Mouse (Mus musculus) right cerebral cortex, postnatal 25 days (tissue): Measurements from ENCODE around the gene Ndst2.
A peak's percentile ranks its signal among the peaks of the same experiment; 100 is the strongest.

ENCODE experiments used
- DNase-seq: peaks from one replicate; pipeline ENCODE4 v3.0.0; 2022

Ndst2 gene

DNA sequence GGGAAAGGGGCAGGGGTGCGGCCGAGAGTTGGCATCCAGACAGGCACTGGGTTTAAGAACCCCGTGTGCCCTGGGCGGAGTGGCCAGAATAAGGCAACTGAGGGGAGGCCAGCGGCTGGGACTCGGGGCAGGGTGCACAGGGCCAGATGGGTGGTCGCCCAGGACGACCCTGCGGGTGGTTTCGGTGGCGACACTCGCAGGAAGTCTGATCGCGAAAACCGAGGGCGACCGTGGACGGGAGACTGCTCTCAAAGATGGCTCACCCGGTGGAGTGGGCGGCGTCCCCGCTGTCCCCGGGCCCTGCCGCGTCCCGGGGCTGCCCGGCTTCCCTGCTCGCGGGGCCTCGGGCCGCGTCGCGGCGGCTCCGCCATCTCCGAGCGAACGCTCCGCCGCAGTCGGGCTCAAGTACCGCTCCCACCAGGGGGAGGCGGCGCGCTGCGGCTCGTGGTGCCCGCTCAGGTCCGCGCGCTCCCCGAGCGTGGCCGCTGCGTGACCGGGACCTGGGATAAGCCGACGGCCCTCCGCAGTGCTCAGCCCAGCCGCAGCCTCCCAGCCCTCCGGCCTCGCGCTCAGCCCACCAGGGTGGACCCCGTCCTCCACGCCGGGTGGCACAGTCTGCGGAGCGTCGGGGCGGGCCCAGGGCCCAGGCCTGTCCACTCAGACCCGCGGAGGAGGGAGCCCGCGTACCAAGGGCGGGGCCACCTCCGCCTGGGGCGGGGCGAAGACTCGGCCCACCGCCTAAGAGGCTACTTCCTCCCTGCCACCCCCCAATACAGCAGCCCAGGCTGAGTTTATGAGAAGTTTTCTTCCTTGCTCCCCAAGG lies at the start of gene Ndst2:
Gene Ndst2, minus strand, starts transcription at position 611 of the 823 bp plus-strand sequence.
- peak; percentile 89 for DNase-seq

DNA sequence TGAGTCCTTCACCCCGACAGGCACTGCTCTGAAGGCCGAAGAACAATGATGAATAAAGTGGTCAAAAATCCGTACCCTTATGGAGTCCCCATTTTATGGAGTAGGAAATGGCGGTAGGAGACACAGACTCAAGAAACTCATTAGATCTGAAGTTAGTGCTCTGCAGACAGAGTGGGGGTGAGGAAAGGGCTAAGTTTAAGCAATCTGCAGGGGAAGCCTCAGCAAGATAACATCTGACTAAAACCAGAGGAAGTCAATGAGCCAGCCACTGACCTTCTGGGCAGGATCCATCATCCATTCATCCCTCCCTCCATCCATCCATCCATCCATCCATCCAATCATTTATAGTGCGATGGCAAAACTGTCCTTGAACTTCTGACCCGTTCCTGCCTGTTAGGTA lies 49.2 kb upstream of the Ndst2 start:
- no peak for DNase-seq

DNA sequence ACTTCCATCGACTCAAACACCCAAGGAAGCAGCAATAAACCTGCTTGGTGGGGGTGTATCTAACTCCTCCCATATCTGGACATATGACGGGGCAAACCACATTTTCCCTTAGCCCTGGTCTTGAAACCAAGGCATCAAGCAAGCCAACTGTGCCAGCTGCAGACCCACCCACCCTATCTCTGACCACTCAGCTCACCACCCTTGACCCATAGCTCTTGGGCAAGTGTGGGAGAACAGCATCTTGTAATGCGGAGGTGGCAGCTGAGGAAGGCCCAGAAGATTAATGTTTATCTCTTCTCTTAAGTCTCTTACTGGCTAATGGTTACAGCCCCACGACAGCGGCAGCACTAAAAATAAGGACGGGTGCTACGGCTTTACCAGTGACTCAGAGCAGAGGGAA lies 48.5 kb upstream of the Ndst2 start:
- DNase-seq: no peak

DNA sequence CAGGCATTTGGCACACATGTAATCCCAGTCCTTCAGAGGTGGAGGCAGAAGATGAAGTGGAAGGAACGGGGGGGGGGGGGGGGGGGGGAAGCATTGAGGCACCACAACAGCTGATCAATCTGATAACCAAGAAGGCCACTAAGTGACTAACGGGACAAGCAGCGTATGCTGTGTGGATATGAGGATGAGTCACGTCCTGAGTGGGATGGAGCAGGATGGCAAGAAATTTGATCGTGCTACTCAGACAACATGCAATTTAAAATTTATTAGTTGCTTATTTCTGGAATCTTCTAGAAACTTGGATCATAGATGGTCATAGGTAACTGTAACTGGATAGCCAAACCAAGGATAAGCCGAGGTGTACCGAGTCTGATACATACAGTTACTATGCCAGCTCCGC lies 45.9 kb upstream of the Ndst2 start:
- no peak for DNase-seq

DNA sequence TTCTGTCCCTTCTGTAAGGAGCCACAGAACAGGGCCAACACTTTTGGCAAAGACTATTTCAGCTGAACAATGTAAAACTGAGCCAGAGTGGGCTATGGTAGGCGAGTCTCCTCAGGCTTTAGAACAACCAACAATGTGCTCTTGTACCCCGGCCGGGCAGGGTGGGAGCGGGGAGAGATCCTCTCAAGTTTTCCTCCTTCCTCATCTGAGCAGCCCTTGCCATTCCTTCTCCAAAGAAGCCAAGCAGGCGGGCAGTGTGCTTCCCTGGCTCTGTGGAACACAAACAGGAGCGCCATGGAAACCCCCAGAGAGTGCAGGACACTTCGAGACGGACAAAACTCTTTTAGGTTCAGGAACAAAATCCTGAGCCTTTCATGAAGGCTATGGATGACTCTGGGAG lies 44.1 kb upstream of the Ndst2 start:
- DNase-seq: no peak

DNA sequence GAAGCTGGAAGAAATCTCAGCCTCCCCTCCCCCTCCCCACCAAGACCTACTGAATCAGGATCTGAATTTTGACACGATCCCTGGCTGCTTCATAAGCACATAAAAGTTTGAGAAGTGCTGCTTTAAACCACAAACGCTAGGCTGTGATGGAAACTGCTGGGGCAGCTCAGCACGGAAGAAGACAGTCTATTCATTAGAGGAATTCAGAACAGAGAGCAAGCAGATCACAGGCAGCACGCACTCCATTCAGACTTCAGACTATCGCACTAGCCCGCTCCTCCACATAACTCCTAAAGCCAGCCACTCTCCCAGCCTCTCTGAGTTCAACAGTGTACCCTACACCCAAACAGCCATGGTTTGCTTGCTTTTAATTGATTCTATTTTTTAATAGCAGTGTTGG lies 41.3 kb upstream of the Ndst2 start:
- no peak for DNase-seq

DNA sequence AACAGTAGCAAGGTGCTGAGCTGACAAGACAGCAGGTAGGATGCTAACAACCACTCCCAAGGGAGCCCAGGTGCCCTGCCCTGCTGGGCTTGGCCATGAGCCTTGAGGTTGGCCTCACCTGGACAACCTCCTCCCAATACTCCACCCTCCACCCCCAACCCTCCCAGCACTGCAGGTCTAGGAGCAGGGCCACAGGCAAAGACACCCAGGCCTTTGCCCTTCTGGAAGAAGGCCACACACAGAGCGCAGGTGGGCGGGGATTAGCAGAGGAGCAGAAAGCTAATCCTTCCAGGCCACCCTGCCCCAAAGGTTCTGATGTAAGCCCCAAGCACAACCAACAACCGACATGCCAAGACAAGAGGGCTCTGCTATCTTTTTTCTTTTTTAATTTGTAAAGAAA lies 39.0 kb upstream of the Ndst2 start:
- DNase-seq: no peak

DNA sequence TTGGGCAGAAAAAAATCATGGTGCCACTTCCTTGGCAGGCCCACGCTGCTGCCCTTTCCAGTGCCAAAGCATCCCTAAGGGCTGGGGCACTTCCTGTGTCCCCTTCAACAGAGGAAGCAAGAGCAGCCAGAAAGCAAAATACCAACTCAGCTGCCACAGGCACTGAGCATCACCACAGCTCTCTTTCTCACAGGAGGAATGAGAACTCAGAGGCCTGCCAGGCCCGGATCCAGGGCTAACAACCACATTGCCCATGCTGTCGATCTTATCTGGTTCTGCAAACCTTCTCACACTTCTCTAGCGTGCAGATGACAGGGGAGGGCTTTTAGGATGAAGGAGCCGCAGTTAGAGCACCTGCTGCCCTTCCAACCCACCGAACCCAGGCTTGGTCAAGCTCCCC lies 38.4 kb upstream of the Ndst2 start:
- no peak for DNase-seq

DNA sequence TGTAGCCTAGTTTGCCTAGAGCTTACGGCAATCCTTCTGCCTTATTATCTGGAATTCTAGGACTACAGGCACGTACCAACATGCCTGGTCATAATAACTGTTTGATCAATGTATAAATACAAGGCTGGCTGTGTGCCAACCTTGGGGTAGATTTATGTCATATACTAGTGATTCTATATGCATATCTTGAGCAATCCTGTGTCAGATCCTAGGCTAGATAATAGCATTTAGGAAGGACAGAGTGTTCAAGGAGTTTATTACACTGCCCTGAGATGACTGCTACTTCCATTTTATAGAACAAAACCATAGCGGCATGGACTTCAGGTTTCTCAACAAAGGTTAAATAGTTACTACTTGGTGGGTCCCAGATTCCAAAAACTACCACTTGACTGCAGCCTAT lies 37.6 kb upstream of the Ndst2 start:
- DNase-seq: no peak

DNA sequence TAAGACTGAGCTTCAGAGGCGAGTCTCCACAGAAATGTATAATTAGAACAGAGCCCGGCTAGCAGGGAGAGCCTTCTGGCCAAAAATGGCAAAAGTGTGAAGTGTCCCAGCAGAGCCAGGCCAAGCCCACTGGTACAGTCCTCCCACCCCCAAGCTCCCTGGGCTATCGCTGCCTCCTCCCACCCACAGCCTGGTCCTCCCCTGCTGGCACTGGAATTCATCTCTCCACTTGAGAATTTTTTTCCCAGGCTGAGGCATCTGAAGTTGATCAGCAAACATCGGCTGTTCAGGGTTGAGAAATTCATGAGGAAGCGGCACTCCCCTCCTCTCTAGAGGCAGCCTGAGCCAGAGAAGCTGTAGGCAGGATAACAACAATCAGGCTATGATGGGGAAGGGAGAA lies 34.2 kb upstream of the Ndst2 start:
- DNase-seq: peak; percentile 29

DNA sequence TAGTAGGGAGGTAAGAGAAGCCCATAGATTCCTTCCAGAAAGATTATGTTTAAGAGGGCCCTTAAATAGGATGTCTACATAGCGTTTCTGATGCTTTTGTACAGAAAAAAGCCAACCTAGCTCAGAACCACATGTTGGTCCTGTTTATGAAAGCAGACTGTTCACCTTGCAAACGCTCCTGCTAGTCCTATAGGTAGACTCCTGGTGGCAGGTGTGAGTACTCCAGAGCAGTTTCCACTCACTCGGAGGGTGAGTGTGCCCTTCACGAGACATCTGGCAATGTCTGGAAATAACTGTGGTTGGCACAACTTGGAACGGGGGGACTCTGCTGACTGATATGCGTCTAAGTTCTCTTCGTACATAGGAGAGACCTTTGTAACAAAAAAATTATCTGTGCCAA lies 33.6 kb upstream of the Ndst2 start:
- no peak for DNase-seq

DNA sequence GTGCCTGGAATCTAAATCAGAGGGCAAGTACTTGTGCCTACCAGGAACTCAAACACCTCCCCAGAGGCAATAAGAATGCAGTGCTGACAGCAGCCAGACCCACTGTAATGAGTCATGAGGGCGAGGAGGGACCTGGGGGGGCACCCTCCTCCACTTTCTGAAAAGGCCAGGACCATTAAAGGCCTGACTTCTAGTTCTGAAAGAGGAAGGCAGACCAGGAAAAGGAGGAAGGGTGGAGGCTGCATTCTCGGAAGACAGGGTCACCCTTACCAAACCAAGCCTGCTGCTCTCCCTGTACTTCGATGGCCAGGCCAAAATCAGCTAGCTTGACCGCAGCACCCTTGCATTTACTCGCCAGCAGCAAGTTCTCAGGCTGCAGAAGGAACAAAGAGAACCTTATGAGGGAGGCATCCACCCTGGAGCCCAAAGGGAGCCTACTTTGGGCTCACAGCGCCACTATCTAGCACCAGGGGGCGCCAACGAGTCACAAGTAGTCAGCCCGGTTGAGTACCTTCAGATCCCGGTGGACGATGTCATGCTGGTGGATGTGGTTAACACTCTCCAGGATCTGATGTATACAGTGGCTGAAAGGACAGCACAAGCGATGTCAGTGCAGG lies 31.4 kb upstream of the Ndst2 start:
- peak; percentile 84 for DNase-seq

DNA sequence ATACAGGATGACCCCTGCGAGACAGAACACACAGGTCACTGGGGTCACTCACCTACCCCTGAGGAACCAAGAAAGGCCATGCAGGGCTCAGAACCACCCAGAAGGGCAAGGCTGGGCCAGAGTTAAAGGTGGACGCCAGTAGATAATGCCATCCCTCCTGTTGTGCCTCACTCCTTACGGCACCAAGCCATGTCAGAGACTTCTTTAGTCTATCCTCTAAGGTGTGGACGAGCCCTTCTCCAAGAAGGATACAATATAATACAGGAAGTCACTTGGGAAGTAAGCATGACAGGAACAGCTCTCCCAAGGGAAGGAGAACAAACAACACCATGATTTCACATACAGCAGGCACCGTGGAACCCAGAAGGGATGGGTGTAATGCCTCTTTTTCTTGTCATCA lies 30.6 kb upstream of the Ndst2 start:
- no peak for DNase-seq

DNA sequence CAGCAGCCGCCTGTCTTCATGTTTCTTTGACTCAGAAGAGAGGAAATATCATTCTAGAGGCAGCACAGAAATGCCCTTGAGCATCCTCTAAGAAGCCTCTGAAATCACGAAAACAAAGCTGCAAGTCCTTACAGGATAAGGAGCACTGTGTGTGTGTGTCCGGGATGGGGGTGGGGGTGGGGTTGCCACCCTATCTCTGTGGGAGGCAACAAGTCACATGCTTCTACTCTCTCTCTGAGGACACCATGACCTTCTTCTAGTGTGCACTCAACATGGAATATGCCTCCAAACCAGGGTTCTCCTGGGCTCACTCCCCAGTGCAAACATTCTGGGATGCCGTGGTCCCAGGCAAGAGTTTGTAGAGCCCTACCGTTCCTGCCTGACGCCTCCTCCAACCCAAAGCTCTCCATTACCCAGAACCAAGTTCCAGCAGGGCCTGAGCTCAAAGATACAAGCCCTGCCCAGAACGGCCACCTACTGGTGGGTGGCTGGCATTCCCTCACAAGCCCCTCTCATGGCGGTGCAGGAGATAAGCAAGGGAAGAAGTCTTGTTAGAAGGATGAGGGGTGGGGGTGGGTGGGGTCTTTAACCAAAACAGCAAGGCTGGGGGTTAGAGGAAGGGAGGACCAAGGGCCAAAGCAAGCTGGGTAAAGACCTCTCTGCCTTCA lies 24.5 kb upstream of the Ndst2 start:
- no peak for DNase-seq

DNA sequence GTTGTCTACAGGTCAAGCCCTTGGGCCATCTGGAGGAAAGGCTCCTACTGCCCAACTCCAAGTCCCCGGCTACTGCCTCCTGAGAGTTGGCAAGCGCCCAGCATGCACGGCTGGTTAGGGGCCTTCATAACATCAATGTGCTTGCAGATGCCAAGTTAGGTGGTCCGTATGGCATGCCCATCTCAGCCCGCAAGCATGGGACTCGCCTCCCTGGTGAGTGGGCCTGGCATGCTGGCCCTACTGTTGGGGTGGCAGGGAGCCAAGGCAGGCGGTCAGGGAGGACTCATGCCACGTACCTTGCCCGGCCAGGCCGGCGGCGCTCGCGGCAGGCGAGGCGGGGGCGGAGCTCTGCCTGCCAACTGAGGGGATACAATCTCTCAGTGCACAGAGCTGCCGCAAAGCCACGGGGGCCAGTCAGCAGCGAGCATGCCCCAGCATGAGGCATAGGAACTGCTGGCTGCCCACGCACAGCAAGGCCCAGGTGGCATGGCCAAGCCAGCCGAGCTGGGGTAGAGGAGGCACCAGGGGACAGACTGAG lies 23.1 kb upstream of the Ndst2 start:
- DNase-seq: no peak

DNA sequence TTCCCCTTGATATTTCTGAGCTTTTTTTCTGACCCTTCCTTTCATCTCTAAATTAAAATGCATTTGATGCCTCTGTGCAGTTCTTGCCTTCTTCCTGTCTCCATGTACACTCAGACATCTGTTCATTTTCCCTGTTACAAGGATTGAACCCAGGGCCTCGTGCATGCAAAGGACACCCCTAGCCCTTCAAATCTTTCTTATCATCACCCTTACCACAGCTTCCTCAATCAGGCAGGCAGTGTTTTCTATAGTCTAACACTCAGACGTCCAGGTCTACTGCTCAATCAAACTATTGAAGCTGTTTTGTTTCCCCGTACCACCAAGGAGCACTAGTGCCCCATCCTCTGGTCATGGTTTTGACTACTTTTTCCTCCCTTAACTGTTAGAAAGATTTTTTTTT lies 19.4 kb upstream of the Ndst2 start:
- no peak for DNase-seq

DNA sequence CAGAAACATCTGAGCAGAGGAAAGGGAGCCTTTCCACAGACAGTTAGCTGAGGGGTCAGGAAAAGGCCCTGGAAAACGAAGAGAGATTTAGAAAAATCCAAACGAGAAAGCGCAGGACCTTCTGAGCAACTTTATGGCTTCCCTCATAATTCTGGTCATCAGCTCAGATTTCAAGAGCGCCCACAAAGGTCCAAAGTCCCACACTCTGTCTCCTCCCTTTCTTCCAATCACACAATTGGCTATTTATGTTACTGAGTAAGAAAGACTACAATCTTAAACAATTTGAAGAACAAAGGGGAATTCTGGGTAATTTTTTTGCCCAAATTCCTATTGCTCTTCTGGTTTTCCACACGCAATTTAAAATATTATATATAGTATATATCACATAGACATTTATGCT lies 16.1 kb upstream of the Ndst2 start:
- DNase-seq: no peak

DNA sequence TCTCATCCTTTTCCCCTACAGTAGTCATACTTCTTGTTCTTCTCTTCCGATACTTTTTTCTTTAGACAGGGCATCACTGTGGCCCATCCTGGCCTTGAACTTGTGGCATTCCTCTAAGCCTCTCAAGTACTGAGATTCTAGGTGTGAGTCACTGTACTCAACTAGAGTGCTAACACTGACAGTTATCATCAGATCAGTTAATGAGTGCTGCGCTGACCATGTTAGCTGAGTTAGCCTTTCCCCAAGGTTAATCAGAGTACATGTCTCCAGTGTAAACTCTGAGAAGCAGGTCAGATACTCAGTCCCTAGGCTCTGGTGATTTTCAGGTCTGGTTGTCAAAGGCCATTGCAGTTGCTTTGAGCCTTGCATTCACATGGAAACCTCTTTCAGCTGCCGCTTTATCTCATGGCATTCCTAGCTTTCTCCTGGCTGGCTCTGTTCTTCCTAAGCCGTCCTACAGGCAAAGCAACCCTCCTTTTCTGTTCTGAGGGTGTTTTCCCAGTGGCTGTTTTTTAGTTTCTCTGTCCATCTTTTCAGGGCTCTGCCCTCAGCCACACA lies 15.2 kb upstream of the Ndst2 start:
- DNase-seq: no peak

DNA sequence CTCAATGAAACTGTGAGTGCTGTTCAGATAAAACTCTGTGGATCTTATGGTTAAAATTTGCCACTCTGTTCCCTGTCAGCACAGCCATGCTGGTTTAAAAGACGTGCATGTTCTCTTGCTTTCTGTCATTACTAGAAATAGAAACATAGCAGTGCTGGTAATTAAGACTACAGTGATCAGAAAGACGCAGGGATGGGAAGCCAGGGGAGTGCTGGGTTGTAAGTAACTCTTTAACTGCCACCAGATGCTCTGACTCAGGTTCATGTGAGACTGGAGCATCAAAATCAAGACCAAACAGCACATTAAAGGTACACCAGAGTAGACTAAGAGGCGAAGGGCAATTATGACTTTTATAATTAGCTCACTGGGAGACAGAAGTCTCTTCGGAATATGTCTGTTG lies 14.0 kb upstream of the Ndst2 start:
- no peak for DNase-seq

DNA sequence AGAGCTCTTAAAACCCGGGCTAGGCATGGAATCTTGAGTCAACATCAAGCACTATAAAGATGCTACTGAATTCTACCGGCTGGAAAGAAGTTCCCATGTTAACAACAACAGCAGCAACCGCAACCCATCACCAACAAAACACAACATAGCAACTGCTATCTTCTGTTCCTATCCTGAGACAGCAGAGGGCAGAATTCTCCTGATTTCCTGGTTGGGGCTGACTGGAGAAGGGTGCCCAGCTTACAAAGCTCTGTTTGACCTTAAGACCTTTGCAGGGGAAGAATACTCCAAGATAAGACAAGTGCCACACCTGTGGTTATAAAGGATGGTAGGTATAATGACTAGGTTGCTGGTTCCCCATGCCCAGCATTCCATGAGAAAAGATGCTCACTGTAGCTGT lies 12.6 kb upstream of the Ndst2 start:
- no peak for DNase-seq

DNA sequence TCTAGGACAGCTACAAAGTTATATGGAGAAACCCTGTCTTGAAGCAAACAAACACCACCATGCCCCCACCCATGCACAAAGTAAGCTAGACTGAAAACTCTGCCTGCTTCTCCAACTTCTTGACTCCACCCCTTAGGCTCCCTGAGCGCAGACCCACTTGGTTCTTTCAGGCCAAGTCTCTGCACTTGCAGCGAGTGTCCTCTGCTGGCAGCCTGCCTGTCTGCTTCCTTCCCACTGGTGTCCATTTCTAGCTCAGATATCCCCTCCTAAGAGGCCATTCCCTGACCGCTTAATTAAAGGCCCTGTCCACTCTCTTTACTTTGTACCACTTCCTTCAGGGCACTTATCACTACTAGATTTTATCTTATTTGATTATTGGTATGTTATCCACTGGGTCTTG lies 9.3 kb upstream of the Ndst2 start:
- no peak for DNase-seq

DNA sequence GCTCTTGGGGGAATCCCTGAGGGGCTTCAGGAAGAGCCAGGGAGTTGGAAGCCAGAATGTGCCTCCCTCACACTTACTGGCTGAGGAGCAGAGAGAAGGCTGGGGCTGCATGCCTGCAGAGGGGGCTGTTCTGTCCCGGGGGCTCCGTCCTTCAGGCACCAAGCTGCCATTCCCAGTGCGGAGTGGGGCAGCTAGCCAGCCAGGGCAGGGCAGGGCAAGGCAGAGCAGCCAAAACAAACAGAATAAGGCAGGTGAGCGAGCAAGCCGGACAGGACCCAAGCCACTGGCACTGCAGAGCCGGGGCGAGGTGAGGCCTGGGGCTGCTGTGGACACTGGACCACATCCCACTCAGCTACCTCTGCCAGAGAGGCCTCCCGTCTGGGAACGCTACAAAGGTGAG lies 6.9 kb upstream of the Ndst2 start:
- no peak for DNase-seq

DNA sequence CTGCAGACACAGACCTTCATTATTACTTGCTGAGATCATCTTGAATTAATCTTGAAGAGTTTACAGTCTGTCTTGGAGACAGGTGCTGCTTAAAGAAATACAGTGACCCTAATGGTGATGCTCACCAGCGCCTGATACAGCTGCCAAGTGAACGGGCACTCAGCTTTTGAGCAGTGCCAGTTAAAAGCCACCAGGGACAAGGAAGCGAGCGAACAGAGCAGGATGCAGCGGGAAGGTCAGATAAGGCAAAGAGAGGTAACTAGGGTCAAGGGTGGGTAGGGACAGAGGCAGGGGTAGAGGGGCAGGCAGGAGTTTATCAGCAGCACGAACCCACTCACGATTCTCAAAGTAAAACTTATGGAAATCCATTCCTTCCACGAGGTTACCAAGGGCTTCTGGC lies 4.1 kb upstream of the Ndst2 start:
- no peak for DNase-seq

DNA sequence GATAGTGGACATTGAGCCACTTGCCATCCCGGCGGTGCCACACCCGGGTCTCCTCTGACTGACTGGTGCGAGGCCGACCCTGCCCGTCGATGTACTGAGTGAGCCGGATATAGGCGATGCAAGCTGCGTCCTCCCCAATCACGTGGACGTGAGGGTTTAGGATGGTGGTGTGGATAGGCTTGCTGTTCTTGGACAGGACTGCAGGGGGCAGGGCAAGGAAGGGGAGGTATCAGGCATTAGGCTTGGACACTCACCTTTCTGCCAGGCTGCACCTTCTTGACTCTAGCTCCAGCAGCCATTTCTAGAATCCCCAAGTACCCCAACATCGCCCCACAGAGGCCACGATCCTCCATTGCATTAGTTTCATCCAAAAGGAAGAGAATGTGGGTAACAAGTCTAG lies 2.9 kb upstream of the Ndst2 start:
- DNase-seq: peak; percentile 41
